Mouse (Mus musculus) myocyte (in vitro differentiated cells): ENCODE results near the gene Hsdl1. TPM values are rescaled to one million over a fixed set of nuclear protein-coding genes. Genes with fewer than 3 reads are reported as not detected.

ENCODE experiments used
- H3K27me3 ChIP-seq: one replicate; pipeline ENCODE4 v1.6.1; 2011; ENCODE audit not compliant: control insufficient read depth, insufficient read depth, insufficient read length
- H3K36me3 ChIP-seq: one replicate; pipeline ENCODE4 v1.6.1; 2011; ENCODE audit not compliant: control insufficient read depth, insufficient read depth
- H3K4me2 ChIP-seq: one replicate; pipeline ENCODE4 v1.6.1; 2011; ENCODE audit warnings: low read depth, control low read depth
- H3K4me3 ChIP-seq: one replicate; pipeline ENCODE4 v1.5.1; 2011; ENCODE audit warnings: mild to moderate bottlenecking, control low read depth, moderate library complexity
- H3K79me2 ChIP-seq: one replicate; pipeline ENCODE4 v1.6.1; 2011; ENCODE audit not compliant: control insufficient read depth, insufficient read depth
- H3ac ChIP-seq: one replicate; pipeline ENCODE4 v1.6.1; 2011; ENCODE audit not compliant: control insufficient read depth, insufficient read length
- CEBPB ChIP-seq: IDR thresholded peaks from 2 replicates; pipeline ENCODE4 v1.6.1; 2011; ENCODE audit warnings: mild to moderate bottlenecking, moderate library complexity; ENCODE audit not compliant: poor library complexity, insufficient read depth, severe bottlenecking
- E2F4 ChIP-seq: IDR thresholded peaks from one replicate; pipeline ENCODE4 v1.6.1; 2011; ENCODE audit warnings: mild to moderate bottlenecking, control low read depth, moderate library complexity; ENCODE audit not compliant: insufficient read depth
- MAX ChIP-seq: IDR thresholded peaks from one replicate; pipeline ENCODE4 v1.6.1; 2011; ENCODE audit warnings: low read depth, mild to moderate bottlenecking, control low read depth
- MYOD1 ChIP-seq, 3 experiments: IDR thresholded peaks; one replicate each; pipeline ENCODE4 v1.6.1; 2011; ENCODE audit warnings: control low read depth in 2 of 3, low read depth in 2 of 3, mild to moderate bottlenecking in 2 of 3, moderate library complexity in 1 of 3; ENCODE audit not compliant: insufficient read length in 2 of 3, control insufficient read depth in 1 of 3
- MYOG ChIP-seq, 3 experiments: IDR thresholded peaks; one replicate each; pipeline ENCODE4 v1.6.1; 2011; ENCODE audit warnings: control low read depth in 2 of 3, low read depth in 2 of 3, mild to moderate bottlenecking in 2 of 3; ENCODE audit not compliant: insufficient read length in 2 of 3, control insufficient read depth in 1 of 3, insufficient read depth in 1 of 3
- POLR2A ChIP-seq: IDR thresholded peaks from one replicate; pipeline ENCODE4 v1.6.1; 2011; ENCODE audit warnings: low read depth, mild to moderate bottlenecking, control low read depth, moderate library complexity; ENCODE audit not compliant: insufficient read length
- POLR2AphosphoS2 ChIP-seq: IDR thresholded peaks from one replicate; pipeline ENCODE4 v1.6.1; 2011; ENCODE audit warnings: low read depth, control low read depth; ENCODE audit not compliant: insufficient read length
- REST ChIP-seq: IDR thresholded peaks from one replicate; pipeline ENCODE4 v1.6.1; 2011; ENCODE audit warnings: mild to moderate bottlenecking, control low read depth, moderate library complexity; ENCODE audit not compliant: insufficient read depth, insufficient read length
- SRF ChIP-seq: IDR thresholded peaks from one replicate; pipeline ENCODE4 v1.6.1; 2011; ENCODE audit warnings: low read depth; ENCODE audit not compliant: control insufficient read depth, insufficient read length
- TCF12 ChIP-seq: IDR thresholded peaks from one replicate; pipeline ENCODE4 v1.6.1; 2011; ENCODE audit warnings: mild to moderate bottlenecking, control low read depth; ENCODE audit not compliant: poor library complexity, insufficient read depth, severe bottlenecking
- TCF3 ChIP-seq: IDR thresholded peaks from one replicate; pipeline ENCODE4 v1.6.1; 2011; ENCODE audit warnings: low read depth, control low read depth; ENCODE audit not compliant: insufficient read length
- USF1 ChIP-seq: IDR thresholded peaks from one replicate; pipeline ENCODE4 v1.6.1; 2011; ENCODE audit warnings: low read depth, mild to moderate bottlenecking, control low read depth, moderate library complexity
- polyA plus RNA-seq: library from polyadenylated mRNA; unstranded; fragments of >200 nt; fragmentation: generic; extraction: Trizol; gene quantifications from one replicate; pipeline ENCODE4 v1.2.1, GENCODE M21; 2012; ENCODE audit warnings: missing spikeins

Gene Hsdl1
- polyA plus RNA-seq, 1 experiment: 9.5 TPM

DNA sequence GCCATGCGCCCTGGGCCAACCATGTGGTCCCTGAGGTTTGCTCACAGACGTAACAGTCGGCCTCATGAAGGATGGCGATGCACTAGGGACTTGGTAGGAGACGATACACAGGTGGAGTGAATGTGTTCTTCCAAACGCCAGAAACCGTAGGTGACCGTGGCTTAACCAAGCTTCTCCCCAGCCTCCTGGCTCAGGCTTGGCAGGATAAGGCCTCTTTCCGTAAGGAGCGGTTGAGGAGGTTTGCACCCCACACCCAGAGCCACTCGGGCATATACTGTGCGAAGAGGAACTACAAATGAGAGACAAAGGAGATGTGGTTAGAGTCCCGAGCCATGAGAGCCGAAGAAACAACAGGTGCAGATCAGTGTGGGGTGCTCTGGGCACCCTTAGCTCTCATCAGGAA is 11.1 kb downstream of the Hsdl1 start:
- no peak for TF ChIP-seq MAX
- TF ChIP-seq USF1: no peak
- TF ChIP-seq SRF: no peak
- no peak for TF ChIP-seq E2F4
- TF ChIP-seq MYOD1 (IDR thresholded peaks at IDR 0.05; ENCODE audit: control insufficient read depth in 1 of 3, insufficient read length in 2 of 3, low read depth in 2 of 3): no peak
- TF ChIP-seq REST: no peak
- no peak for TF ChIP-seq POLR2A
- TF ChIP-seq POLR2AphosphoS2: no peak
- TF ChIP-seq CEBPB: no peak
- TF ChIP-seq MYOG (IDR thresholded peaks at IDR 0.05; ENCODE audit: control insufficient read depth in 1 of 3, insufficient read depth in 1 of 3, insufficient read length in 2 of 3, low read depth in 2 of 3): no peak
- no peak for TF ChIP-seq TCF3
- TF ChIP-seq TCF12: no peak
- no peaks in the 10 kb centered on the region for H3K79me2 ChIP-seq
- H3K27me3 ChIP-seq: no peaks in the 10 kb centered on the region
- H3K36me3 ChIP-seq: peaks cover 8% of the 10 kb centered on the region
- no peak overlapping the region for H3ac ChIP-seq
- no peak overlapping the region for H3K4me2 ChIP-seq
- no peak overlapping the region for H3K4me3 ChIP-seq

DNA sequence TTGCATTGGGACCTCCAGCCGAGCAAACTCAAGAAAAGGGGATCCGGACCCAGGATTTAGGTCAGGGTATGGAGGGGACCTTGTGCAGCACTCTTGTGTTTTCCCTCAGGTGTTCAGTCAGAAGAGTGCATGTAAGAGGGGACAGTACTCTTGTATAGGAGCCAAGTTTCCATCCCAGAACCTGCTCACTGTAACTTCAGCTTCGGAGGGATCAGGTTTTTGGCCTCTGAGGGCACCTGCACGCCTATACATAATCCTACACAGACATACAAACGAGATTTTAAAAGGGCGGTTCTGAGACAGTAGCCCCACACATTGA is 15.6 kb downstream of the Hsdl1 start:
- H3ac ChIP-seq: no peak overlapping the region
- H3K27me3 ChIP-seq: no peaks in the 10 kb centered on the region
- H3K4me3 ChIP-seq: peak overlapping the region; percentile 85
- H3K79me2 ChIP-seq: peaks cover 38% of the 10 kb centered on the region
- H3K36me3 ChIP-seq: peaks cover 8% of the 10 kb centered on the region
- no peak for TF ChIP-seq MYOD1 (IDR thresholded peaks at IDR 0.05; ENCODE audit: control insufficient read depth in 1 of 3, insufficient read length in 2 of 3, low read depth in 2 of 3)
- TF ChIP-seq MAX: no peak
- TF ChIP-seq E2F4: no peak
- no peak for TF ChIP-seq REST
- no peak for TF ChIP-seq USF1
- TF ChIP-seq POLR2A: no peak
- TF ChIP-seq CEBPB: no peak
- no peak for TF ChIP-seq POLR2AphosphoS2
- peak overlapping the region; percentile 94 for H3K4me2 ChIP-seq

DNA sequence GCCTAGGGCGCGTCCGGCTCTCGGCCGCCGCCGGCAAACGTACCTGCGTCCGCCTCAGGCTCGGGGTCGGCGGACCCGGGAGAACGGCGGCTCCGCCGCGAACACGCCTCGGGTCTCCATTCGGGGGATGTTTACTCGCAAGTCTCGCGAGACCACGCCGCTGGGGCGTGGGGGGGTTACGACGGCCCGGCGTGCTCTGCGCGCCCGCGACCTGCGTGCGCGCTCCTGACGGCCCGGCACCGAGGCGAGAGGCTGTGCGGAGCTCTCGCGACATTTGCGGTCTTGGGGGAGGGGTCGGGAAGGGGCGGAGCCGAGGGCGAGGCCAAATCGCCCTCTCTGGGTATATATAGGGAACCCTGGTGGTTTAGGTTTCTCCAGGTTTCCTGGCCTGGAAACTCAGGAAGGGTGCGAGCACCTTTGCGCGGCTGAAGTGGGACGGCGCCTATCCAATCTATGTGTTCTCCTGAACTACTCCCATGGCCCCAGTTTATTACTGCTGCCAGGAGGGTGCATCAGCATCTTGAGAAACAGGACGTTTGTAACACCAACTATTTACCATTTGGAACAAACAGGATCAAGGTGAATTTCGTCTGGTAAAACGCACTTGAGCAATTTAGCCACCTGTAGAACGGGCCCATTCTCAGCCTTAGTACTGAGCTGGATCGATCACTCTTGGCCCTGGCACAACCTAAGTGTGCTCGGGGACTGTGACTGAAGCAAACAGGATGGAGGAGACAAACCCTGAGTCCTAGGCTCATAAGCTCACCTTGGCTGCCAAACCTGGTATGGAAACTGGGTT is 16.2 kb downstream of the Hsdl1 start, which contains the start of gene Mbtps1:
Mbtps1 (minus strand) TSS at position 133 of the 799 bp plus-strand sequence.
- H3K4me3 ChIP-seq: peak within 1 kb of the TSS; percentile 85
- no peak for TF ChIP-seq TCF3
- TF ChIP-seq MYOG (IDR thresholded peaks at IDR 0.05; ENCODE audit: control insufficient read depth in 1 of 3, insufficient read depth in 1 of 3, insufficient read length in 2 of 3, low read depth in 2 of 3): peak in 1 of 3 experiments; percentile 3
- TF ChIP-seq POLR2A: peak; percentile 64
- TF ChIP-seq POLR2AphosphoS2: peak; percentile 45
- TF ChIP-seq REST: no peak
- TF ChIP-seq SRF: no peak
- TF ChIP-seq E2F4: no peak
- no peak for TF ChIP-seq MYOD1 (IDR thresholded peaks at IDR 0.05; ENCODE audit: control insufficient read depth in 1 of 3, insufficient read length in 2 of 3, low read depth in 2 of 3)
- no peak for TF ChIP-seq TCF12
- no peak for TF ChIP-seq MAX
- TF ChIP-seq USF1: no peak
- no peak for TF ChIP-seq CEBPB
- peaks cover 8% of the 10 kb centered on the region for H3K36me3 ChIP-seq
- H3K79me2 ChIP-seq: peaks cover 44% of the 10 kb centered on the region
- H3K27me3 ChIP-seq: no peaks in the 10 kb centered on the region
- H3K4me2 ChIP-seq: peak within 1 kb of the TSS; percentile 100
- peak within 1 kb of the TSS; percentile 80 for H3ac ChIP-seq

DNA sequence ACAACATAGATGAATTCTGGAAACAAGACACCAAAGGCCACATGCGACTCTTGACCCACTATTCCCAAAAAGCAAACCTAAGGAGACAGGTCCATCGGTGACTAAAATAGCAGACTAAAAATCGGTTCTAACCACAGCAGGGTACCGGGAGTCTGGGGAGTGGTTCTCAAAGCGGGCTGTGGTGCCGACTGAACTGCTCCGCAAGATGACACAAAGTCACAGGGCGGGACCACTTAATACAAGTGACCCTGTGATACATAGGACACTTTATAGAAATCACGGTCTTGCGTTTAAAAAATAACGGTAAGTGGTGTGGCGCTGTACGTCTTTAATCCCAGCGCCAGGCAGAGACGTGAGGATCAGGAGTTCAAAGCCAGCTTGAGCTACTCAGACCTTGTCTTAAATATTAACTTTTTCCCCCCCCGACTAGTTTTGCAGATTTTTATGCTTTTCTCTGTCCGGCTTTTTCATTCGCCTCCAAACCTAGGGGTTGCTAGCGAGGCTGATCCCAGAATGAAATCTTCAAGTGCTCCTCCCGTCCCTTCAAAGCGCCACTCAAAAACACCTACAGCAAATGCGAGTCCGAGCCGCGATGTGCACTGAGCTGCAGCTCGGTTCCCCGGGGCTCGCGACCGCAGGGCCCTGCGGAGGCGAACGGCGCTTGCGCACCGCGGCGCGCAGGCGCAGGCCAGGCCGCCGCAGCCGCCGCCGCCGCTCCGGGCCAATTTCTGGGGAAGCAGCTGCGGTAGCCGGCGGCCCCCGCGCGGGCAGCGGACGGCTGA is 17.0 kb downstream of the Hsdl1 start:
- peak overlapping the region; percentile 80 for H3ac ChIP-seq
- TF ChIP-seq USF1 (no peak), POLR2A (peak; percentile 72)

DNA sequence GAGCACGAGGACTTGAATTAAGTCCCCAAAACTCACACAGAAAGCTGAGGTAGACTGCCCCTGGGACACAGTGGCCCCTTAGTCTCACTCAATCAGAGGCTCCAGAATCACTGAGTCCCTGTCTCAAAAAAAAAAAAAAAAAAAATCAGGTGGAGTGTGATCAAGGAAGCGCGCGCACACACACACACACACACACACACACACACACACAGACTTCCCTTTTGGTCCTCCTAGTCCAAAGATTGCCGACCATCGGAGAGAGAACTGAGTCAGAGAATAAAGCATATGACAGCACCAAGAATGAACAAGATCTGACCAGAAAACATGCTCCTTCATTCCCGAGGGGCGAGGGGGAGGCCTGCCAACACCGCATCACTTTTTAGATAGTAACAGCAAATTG is 17.9 kb downstream of the Hsdl1 start:
- no peak overlapping the region for H3ac ChIP-seq
- no peaks in the 10 kb centered on the region for H3K36me3 ChIP-seq
- H3K79me2 ChIP-seq: peaks cover 61% of the 10 kb centered on the region
- TF ChIP-seq MAX (no peak), TCF3 (no peak), POLR2AphosphoS2 (no peak), USF1 (no peak), TCF12 (no peak), SRF (no peak), MYOG (IDR thresholded peaks at IDR 0.05; ENCODE audit: control insufficient read depth in 1 of 3, insufficient read depth in 1 of 3, insufficient read length in 2 of 3, low read depth in 2 of 3) (no peak), CEBPB (no peak), MYOD1 (IDR thresholded peaks at IDR 0.05; ENCODE audit: control insufficient read depth in 1 of 3, insufficient read length in 2 of 3, low read depth in 2 of 3) (no peak), E2F4 (no peak), REST (no peak), POLR2A (no peak)
- H3K4me3 ChIP-seq: peak overlapping the region; percentile 85
- no peaks in the 10 kb centered on the region for H3K27me3 ChIP-seq
- peak overlapping the region; percentile 100 for H3K4me2 ChIP-seq

More for the DNA sequence above, 17.0 kb downstream of the Hsdl1 start:
- Histone ChIP-seq H3K79me2 (peaks cover 52% of the 10 kb centered on the region), H3K4me3 (peak overlapping the region; percentile 85), H3K36me3 (peaks cover under 1% of the 10 kb centered on the region), H3K27me3 (no peaks in the 10 kb centered on the region), H3K4me2 (peak overlapping the region; percentile 100)
